Mouse (Mus musculus) heart, adult 2 months (tissue): ENCODE data around the gene Adpgk.

Source experiments
- CTCF ChIP-seq: fragments of 200-600 bp; IDR thresholded peaks from 2 replicates; pipeline ENCODE4 v1.8.1; 2022; ENCODE audit warnings: antibody characterized with exemption, mild to moderate bottlenecking, moderate library complexity
- EP300 ChIP-seq: fragments of 200-500 bp; IDR thresholded peaks from 2 replicates; pipeline ENCODE4 v1.6.1; 2011; ENCODE audit warnings: low read depth, low read length, control low read depth; ENCODE audit not compliant: insufficient read depth

- peak; percentile 69 for TF ChIP-seq CTCF
- peak; percentile 95 for TF ChIP-seq EP300
These were observed at the start of gene Adpgk for GRCm38 (mm10) chr9:59290957-59291687.
